Mouse (Mus musculus) cortical plate, adult 2 months (tissue): ENCODE measurements around the gene Tcta. TPM values are rescaled to one million over a fixed set of nuclear protein-coding genes. Genes with fewer than 3 reads are reported as not detected.

ENCODE experiments used
- H3K27ac ChIP-seq: fragments of 200-500 bp; 2 replicates; pipeline ENCODE4 v1.5.1; 2012; ENCODE audit warnings: low read length, control low read depth, inconsistent platforms; ENCODE audit not compliant: insufficient read depth
- H3K4me1 ChIP-seq: fragments of 200-500 bp; 2 replicates; pipeline ENCODE4 v1.6.1; 2011; ENCODE audit warnings: low read length; ENCODE audit not compliant: control insufficient read depth, insufficient read depth
- H3K4me3 ChIP-seq: fragments of 200-500 bp; 2 replicates; pipeline ENCODE4 v1.5.1; 2011; ENCODE audit warnings: mild to moderate bottlenecking, low read length, control low read depth; ENCODE audit not compliant: insufficient read depth
- CTCF ChIP-seq: fragments of 200-500 bp; IDR thresholded peaks from 2 replicates; pipeline ENCODE4 v1.5.1; 2011; ENCODE audit warnings: mild to moderate bottlenecking, control low read depth, low read length; ENCODE audit not compliant: insufficient read depth; ENCODE audit errors: extremely low read depth
- POLR2A ChIP-seq: fragments of 200-500 bp; IDR thresholded peaks from 2 replicates; pipeline ENCODE4 v1.6.1; 2011; ENCODE audit warnings: mild to moderate bottlenecking, low read length, control low read depth; ENCODE audit not compliant: insufficient read depth; ENCODE audit errors: extremely low read depth
- polyA plus RNA-seq: library from polyadenylated mRNA; depleted of rRNA; stranded (reverse); fragments of >200 nt; gene quantifications from 2 replicates; pipeline ENCODE4 v1.2.3, GENCODE M21; 2012; rRNA removed

Gene Tcta
- polyA plus RNA-seq, 1 experiment = 55.6 TPM

- Histone ChIP-seq H3K4me3 (peak overlapping the region; percentile 93), H3K4me1 (peaks cover 9% of the 10 kb centered on the region; the same call in 1 of the 2 replicates), H3K27ac (no peak overlapping the region)
- TF ChIP-seq POLR2A = no peak
- no peak for TF ChIP-seq CTCF
Observed at GRCm38 (mm10) chr9:108262494-108263049, 43.4 kb downstream of the Tcta start.

DNA sequence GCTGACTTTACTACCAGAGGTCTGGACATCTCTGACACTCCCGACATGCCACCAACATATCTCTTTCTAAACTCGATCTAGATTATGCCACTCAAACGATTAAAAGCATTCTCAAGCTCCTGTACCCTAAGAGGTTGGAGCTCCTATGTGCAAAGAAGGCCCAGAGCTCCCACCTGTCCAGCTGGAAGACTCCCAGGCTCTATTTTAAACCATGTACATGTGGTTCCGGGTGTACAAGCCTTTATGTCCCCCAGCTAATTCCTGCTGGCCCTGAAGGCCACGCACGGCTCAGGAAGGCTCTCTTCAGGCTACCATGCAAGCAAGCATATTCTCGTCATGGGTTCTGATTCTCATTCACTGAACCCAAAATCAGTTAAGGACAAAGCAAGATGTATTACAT is 44.1 kb downstream of the Tcta start:
- H3K4me3 ChIP-seq = peak overlapping the region; percentile 93; the same call in 1 of the 2 replicates
- H3K4me1 ChIP-seq = peaks cover 9% of the 10 kb centered on the region; the same call in 1 of the 2 replicates
- H3K27ac ChIP-seq = no peak overlapping the region
- TF ChIP-seq POLR2A (no peak), CTCF (no peak)

DNA sequence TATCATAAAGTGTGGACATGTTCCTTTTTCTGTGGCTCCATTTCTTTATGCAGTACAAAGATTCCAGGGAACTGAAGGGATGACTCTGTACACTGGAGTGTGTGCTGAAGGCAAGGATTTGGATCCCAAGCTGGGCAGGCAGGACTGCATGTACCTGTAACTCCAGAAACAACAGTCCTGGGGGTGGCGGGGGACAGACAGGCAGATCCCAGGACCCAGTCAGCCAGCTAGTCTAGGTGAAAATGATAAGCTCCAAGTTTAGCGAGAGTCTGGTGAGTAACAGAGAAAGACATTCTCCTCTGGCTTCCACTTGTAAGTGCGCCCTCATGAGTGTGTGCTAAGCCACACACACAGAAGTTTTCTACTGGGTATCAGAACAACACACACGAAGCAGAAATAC is 45.4 kb downstream of the Tcta start:
- peaks cover 9% of the 10 kb centered on the region; the same call in 1 of the 2 replicates for H3K4me1 ChIP-seq
- no peak overlapping the region for H3K27ac ChIP-seq
- no peak for TF ChIP-seq CTCF
- no peak for TF ChIP-seq POLR2A
- no peak overlapping the region for H3K4me3 ChIP-seq

Other genes with a start within 250 kb of the Tcta start
- gene Mst1, start 225.7 kb downstream of the Tcta start, polyA plus RNA-seq = 0.10 TPM in 1 of 2 replicates, not detected in the other
- gene Rnf123, start 222.8 kb downstream of the Tcta start, polyA plus RNA-seq = 76.2 and 82.3 TPM in 2 replicates
- 26.1 TPM in 2 replicates for gene Apeh, start 211.6 kb downstream of the Tcta start, polyA plus RNA-seq
- gene Bsn, start 115.8 kb downstream of the Tcta start, polyA plus RNA-seq = 105 and 106 TPM in 2 replicates
- gene Dag1, start 42.2 kb downstream of the Tcta start, polyA plus RNA-seq = 31.2 and 33.5 TPM in 2 replicates
- 101 and 102 TPM in 2 replicates for gene Nicn1, start 15.7 kb downstream of the Tcta start, polyA plus RNA-seq
- 54.1 and 55.0 TPM in 2 replicates for gene Amt, start 9.3 kb downstream of the Tcta start, polyA plus RNA-seq
- 167 and 176 TPM in 2 replicates for gene Rhoa, start within 50 bp of the Tcta start, polyA plus RNA-seq
- gene Gpx1, start 32.7 kb upstream of the Tcta start, polyA plus RNA-seq = 258 and 294 TPM in 2 replicates
- gene Usp4, start 41.7 kb upstream of the Tcta start, polyA plus RNA-seq = 114 and 116 TPM in 2 replicates
- gene 1700102P08Rik, start 86.6 kb upstream of the Tcta start, polyA plus RNA-seq = 1.1 TPM in 2 replicates
- gene Ccdc36, start 122.3 kb upstream of the Tcta start, polyA plus RNA-seq = 0.33 and 0.66 TPM in 2 replicates
- gene BC048562, start 130.3 kb upstream of the Tcta start, polyA plus RNA-seq = not detected in 2 replicates
- 19.9 and 22.3 TPM in 2 replicates for gene Ccdc71, start 154.4 kb upstream of the Tcta start, polyA plus RNA-seq
- gene Klhdc8b, start 155.4 kb upstream of the Tcta start, polyA plus RNA-seq = 44.9 and 46.1 TPM in 2 replicates
- 31.6 and 34.2 TPM in 2 replicates for gene Lamb2, start 173.6 kb upstream of the Tcta start, polyA plus RNA-seq
- 169 and 173 TPM in 2 replicates for gene Usp19, start 184.4 kb upstream of the Tcta start, polyA plus RNA-seq
- gene Qars, start 201.5 kb upstream of the Tcta start, polyA plus RNA-seq = 110 TPM in 2 replicates
- gene Qrich1, start 210.6 kb upstream of the Tcta start, polyA plus RNA-seq = 110 and 111 TPM in 2 replicates